Mouse (Mus musculus): ENCODE results near the gene Gpr179. TPM values are rescaled to one million over a fixed set of nuclear protein-coding genes. Genes with fewer than 3 reads are reported as not detected.

Gene Gpr179
- polyA plus RNA-seq, 2 experiments from 2014 or later: 0.11 to 0.45 TPM

- no peak for ATAC-seq
These were observed 65.8 kb downstream of the Gpr179 start for GRCm38 (mm10) chr11:97285852-97286775.

DNA sequence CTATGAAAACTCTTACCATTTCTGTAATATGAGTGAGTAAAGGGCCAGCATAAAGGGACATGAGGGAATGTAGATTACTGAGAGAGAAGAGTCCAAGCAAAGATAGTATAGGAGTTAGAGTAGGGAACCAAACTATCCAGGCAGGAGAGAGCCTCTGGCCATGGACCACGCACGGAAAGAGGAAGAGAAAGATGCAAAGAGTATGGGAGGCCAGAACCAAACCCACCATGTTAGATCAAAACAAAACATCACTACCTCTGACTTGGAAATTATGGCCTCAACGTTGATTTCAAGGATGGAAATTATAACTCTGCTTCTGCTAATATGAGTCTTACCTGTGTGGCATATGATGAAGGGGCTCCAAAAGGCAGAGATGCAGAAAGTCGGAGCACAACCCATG lies 67.0 kb downstream of the Gpr179 start:
- ATAC-seq: no peak

DNA sequence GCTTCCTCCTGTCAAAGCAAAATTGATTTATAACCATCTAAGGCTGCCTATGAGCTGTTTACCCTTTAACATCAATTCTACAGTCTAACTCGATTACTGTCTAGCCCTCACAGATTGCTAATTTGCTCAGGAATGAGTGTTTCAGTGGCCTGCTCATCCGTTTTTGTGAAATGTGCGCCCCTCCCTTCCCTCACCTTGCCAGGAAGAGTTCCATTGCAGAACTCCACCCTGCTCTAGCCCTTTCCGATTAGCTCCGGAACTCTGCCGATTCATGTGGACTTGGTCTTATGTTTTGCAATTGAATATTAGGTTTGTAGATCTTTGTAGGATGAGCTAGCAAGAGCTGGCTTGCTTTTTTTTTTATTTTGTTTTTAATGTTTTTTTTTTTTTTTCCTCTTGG lies 69.7 kb downstream of the Gpr179 start:
- ATAC-seq: no peak

Other genes with a start within 250 kb of the Gpr179 start
- 1 to 10 TPM; 4.5 to 5.6 TPM for gene Tbx21, start 236.7 kb downstream of the Gpr179 start, polyA plus RNA-seq (2017; shearing (Covaris generic))
- under 1 TPM in 1 of 2 experiments, not detected in 1; 0.37 TPM for gene Tbkbp1, start 200.6 kb downstream of the Gpr179 start, polyA plus RNA-seq (2017; shearing (Covaris generic))
- 10 to 100 TPM; 28.8 to 40.6 TPM for gene Kpnb1, start 164.2 kb downstream of the Gpr179 start, polyA plus RNA-seq (2017; shearing (Covaris generic))
- 10 to 100 TPM; 36.1 to 43.0 TPM for gene Npepps, start 71.4 kb downstream of the Gpr179 start, polyA plus RNA-seq (2017; shearing (Covaris generic))
- gene Mrpl45, start 36.4 kb downstream of the Gpr179 start, polyA plus RNA-seq (2017; shearing (Covaris generic)): 10 to 100 TPM; 44.6 to 48.7 TPM
- 1 to 10 TPM; 6.1 to 7.8 TPM for gene Socs7, start 10.5 kb upstream of the Gpr179 start, polyA plus RNA-seq (2017; shearing (Covaris generic))
- gene Arhgap23, start 63.5 kb upstream of the Gpr179 start, polyA plus RNA-seq (2017; shearing (Covaris generic)): not detected
- gene 4933428G20Rik, start 148.3 kb upstream of the Gpr179 start, polyA plus RNA-seq (2017; shearing (Covaris generic)): not detected
- not detected for gene Srcin1, start 224.1 kb upstream of the Gpr179 start, polyA plus RNA-seq (2017; shearing (Covaris generic))

Data from activated CD4-positive, CD25-positive, alpha-beta regulatory T cell, adult 4 months (primary cell).